Mouse (Mus musculus): ENCODE results near the gene Tyrobp. TPM values are rescaled to one million over a fixed set of nuclear protein-coding genes. Genes with fewer than 3 reads are reported as not detected.

Gene Tyrobp
- polyA plus RNA-seq, 1 experiment: not detected

DNA sequence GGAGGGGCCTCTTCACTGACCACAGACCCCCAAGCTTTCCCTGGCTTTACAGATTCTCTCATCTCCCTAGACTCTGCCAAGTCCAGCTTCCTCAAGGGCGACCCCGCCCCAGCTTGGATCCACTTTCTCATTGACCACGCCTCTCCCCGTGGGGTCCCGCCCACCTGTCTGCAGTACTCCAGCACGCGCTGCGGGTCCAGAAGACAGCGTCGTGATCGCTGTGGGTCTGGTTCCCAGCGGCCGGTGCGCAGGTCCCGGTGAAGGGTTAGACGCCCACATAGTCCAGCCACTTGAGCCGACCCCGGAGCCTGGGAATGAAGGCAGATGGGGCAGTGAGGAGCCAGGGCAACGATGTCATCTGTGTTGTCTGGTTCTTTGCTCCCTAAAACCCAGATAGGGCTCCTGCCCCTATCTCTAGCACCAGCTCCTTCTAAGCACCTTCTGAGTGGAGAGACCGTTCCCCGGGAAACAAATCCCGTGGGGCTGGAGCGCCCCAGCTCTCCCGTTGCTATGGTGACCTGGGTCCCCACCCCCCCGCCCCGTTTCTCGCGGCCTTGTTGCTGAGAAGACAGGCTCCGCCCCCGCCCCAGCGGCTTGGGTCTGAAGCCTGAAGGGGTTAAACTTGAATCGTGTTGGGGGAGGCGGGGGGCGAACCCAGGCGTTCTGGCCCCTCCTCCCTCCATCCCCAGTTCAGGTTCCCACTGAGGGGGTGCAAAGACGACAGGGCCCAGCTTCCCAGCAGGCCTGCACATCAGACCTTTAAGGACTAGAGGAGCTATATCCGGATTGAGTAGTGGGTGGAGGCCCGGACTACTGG, 30.8 kb downstream of the Tyrobp start:
- TF ChIP-seq GATA1 (IDR thresholded peaks at IDR 0.05; ENCODE audit: low read length): no peak

DNA sequence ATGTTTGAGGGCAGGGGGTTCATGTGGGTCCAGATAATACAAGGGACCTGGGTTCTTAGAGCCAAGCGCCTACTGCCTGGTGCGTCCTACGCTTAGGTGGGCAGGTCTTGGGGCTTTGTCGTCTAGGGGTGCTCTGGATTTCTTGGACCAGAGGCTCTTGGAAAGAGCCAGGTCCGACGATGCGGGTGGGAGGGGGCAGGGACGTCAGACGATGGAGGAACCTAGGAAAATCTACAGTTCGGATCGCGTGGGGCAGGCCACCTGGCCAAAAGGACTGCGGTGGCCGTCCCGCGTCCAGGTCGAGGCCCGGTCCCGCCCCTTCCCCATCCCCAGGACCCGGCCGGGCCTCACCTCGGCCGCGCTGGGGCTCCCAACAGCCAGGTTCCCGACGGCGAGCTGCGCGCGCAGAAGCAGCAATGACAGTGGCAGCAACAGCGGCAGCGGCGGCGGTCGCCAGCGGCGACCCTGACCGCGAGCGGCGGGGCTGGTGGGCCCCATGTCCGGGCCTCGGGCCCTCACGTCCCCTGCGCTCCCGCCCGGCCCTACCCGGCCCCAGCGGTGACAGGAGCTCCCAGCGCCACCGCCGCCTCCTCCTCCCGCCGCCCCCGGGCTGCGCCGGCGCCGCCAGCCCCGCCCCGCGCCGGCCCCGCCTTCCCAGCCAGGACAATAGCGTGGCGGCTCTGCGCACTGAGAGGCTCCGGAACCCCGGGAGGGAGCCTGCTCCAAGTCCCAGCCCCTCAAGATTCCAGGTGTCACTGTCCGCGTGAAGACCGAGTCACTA, 31.6 kb downstream of the Tyrobp start, which contains the start of gene Aplp1:
Gene Aplp1, minus strand, starts transcription at position 565 of the 781 bp plus-strand sequence.
- TF ChIP-seq GATA1 (IDR thresholded peaks at IDR 0.05; ENCODE audit: low read length): no peak

GRCm38 (mm10) chr7:30450241-30450640, 36.7 kb downstream of the Tyrobp start:
- TF ChIP-seq GATA1 (IDR thresholded peaks at IDR 0.05; ENCODE audit: low read length): no peak

GRCm38 (mm10) chr7:30453327-30453726, 39.8 kb downstream of the Tyrobp start:
- TF ChIP-seq GATA1 (IDR thresholded peaks at IDR 0.05; ENCODE audit: low read length): no peak

- TF ChIP-seq GATA1 (IDR thresholded peaks at IDR 0.05; ENCODE audit: low read length): no peak
Measured at GRCm38 (mm10) chr7:30453766-30454165, 40.2 kb downstream of the Tyrobp start.

GRCm38 (mm10) chr7:30454259-30454658, 40.7 kb downstream of the Tyrobp start:
- no peak for TF ChIP-seq GATA1 (IDR thresholded peaks at IDR 0.05; ENCODE audit: low read length)

DNA sequence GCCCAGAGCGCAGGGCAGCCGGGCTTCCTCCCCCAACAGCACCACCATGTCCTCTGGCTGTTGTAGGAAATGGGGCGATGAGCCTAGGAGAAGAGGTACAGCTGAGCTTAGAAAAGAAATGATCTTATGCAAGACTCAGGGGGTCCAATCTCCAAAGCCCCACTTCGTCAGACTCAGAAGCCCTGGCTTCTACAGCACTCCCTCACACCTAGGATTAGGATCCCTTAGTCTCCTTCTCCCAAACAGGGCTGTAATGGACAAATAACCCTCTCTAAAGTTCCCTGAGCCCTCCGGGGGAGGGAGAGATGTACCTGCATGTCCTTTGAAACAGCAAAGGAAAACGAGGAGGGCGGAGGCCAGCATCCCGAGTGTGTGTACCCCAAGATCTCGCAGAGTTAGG, 42.9 kb downstream of the Tyrobp start:
- TF ChIP-seq GATA1 (IDR thresholded peaks at IDR 0.05; ENCODE audit: low read length): no peak

GRCm38 (mm10) chr7:30456911-30457628, 43.5 kb downstream of the Tyrobp start:
- no peak for TF ChIP-seq GATA1 (IDR thresholded peaks at IDR 0.05; ENCODE audit: low read length)

DNA sequence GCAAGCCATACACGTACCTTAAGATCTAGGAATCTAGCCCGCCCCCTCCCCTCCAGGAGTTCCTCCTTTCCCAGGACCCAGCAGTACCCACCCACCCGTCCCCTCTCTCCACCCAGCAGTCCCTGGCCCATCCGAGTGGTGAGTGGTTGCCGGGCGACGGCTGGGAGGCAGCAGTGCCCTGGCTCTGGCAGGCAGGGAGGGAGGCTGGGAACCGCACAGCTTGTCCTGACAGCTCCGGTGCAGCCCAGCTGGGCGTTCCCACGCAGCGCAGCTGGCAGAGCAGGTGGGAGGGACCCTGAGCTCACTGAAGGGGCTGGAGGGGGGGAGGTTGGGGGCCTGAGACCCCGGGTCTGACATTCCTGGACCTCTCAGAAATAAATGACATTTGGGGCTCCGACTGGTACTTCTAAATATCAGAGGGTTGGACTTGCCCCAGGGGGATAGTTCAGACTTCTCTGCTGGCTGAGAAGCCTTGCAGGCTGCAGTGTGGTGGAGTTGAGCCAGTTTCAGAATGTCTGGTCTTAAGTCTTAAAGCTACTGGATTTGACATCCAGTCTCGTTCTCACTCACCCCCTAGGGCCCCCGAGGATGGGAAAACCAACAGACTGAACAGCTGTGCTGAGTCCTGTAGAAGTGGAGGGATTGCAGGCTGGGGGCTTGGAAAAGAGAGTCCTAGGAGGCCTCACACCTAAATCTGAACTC, 44.2 kb downstream of the Tyrobp start, which contains the start of the genes Kirrel2 and Nphs1:
Gene Kirrel2, minus strand, starts transcription at position 62 of the 702 bp plus-strand sequence.
Gene Nphs1, plus strand, starts transcription at position 687 of the 702 bp plus-strand sequence.
- TF ChIP-seq GATA1 (IDR thresholded peaks at IDR 0.05; ENCODE audit: low read length): no peak

GRCm38 (mm10) chr7:30459484-30459883, 45.9 kb downstream of the Tyrobp start:
- no peak for TF ChIP-seq GATA1 (IDR thresholded peaks at IDR 0.05; ENCODE audit: low read length)

DNA sequence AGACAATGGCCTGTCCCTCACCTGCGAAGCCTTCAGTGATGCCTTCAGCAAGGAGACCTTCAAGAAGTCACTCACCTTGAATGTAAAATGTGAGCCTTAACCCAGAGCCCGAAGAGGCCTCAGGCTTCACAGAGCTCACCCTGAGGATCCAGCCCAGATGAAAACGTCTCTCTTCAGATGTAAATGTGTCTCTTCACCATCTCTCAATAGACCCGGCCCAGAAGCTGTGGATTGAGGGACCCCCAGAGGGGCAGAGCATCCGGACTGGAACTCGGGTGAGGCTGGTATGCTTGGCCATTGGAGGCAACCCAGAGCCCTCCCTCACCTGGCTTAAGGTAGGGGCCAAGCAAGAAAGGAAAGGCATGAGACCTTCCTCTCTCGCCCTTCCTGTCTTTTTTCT, 50.0 kb downstream of the Tyrobp start:
- no peak for TF ChIP-seq GATA1 (IDR thresholded peaks at IDR 0.05; ENCODE audit: low read length)

DNA sequence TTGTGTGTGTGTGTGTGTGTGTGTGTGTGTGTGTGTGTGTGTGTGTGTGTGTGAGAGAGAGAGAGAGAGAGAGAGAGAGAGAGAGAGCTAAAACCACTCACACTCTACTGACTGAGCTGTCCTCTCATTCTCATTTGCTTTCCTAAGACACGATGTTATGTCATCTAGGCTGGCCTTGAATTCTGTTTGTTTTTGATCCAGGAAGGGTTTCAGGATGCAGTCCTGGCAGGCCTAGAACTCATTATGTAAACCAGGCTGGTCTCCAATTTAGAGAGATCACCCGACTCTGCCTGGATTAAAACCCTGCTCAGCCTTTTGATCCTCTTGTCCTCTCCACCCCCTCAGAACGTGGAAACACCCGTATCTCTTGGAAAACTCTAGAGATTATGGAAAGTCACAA, 50.4 kb downstream of the Tyrobp start:
- no peak for TF ChIP-seq GATA1 (IDR thresholded peaks at IDR 0.05; ENCODE audit: low read length)

- no peak for TF ChIP-seq GATA1 (IDR thresholded peaks at IDR 0.05; ENCODE audit: low read length)
Measured at GRCm38 (mm10) chr7:30464816-30465300, 51.3 kb downstream of the Tyrobp start.

Other genes with a start within 250 kb of the Tyrobp start
- 8.2 and 19.8 TPM in 2 replicates for gene Zfp146, start 244.0 kb upstream of the Tyrobp start, polyA plus RNA-seq (2012)
- 8.3 and 9.2 TPM in 2 replicates for gene Cox7a1, start 229.6 kb upstream of the Tyrobp start, polyA plus RNA-seq (2012)
- 142 and 154 TPM in 2 replicates for gene Capns1, start 214.9 kb upstream of the Tyrobp start, polyA plus RNA-seq (2012)
- gene Polr2i, start 181.8 kb upstream of the Tyrobp start, polyA plus RNA-seq (2012): 126 and 136 TPM in 2 replicates
- gene Tbcb, start 181.5 kb upstream of the Tyrobp start, polyA plus RNA-seq (2012): 68.1 and 70.9 TPM in 2 replicates
- 0.15 TPM in 1 of 2 replicates, not detected in the other for gene Ovol3, start 178.0 kb upstream of the Tyrobp start, polyA plus RNA-seq (2012)
- gene Thap8, start 133.7 kb upstream of the Tyrobp start, polyA plus RNA-seq (2012): 0.12 and 0.26 TPM in 2 replicates
- gene Wdr62, start 133.3 kb upstream of the Tyrobp start, polyA plus RNA-seq (2012): 40.6 and 75.2 TPM in 2 replicates
- 0.24 TPM in 1 of 2 replicates, not detected in the other for gene Clip3, start 122.0 kb upstream of the Tyrobp start, polyA plus RNA-seq (2012)
- 59.9 and 74.5 TPM in 2 replicates for gene Alkbh6, start 105.0 kb upstream of the Tyrobp start, polyA plus RNA-seq (2012)
- gene Syne4, start 99.0 kb upstream of the Tyrobp start, polyA plus RNA-seq (2012): 7.1 and 8.8 TPM in 2 replicates
- 0.39 and 0.44 TPM in 2 replicates for gene E130208F15Rik, start 92.0 kb upstream of the Tyrobp start, polyA plus RNA-seq (2012)
- gene Sdhaf1, start 89.9 kb upstream of the Tyrobp start, polyA plus RNA-seq (2012): 23.4 and 30.5 TPM in 2 replicates
- gene Lrfn3, start 51.0 kb upstream of the Tyrobp start, polyA plus RNA-seq (2012): not detected in 2 replicates
- not detected in 2 replicates for gene Hcst, start 6.1 kb downstream of the Tyrobp start, polyA plus RNA-seq (2012)
- 0.12 and 0.16 TPM in 2 replicates for gene Nfkbid, start 8.0 kb downstream of the Tyrobp start, polyA plus RNA-seq (2012)
- not detected in 2 replicates for gene Aplp1, start 31.8 kb downstream of the Tyrobp start, polyA plus RNA-seq (2012)
- not detected in 2 replicates for gene Kirrel2, start 43.9 kb downstream of the Tyrobp start, polyA plus RNA-seq (2012)
- gene Nphs1, start 44.6 kb downstream of the Tyrobp start, polyA plus RNA-seq (2012): not detected in 2 replicates
- not detected in 2 replicates for gene Prodh2, start 79.9 kb downstream of the Tyrobp start, polyA plus RNA-seq (2012)
- 70.2 and 78.5 TPM in 2 replicates for gene Arhgap33, start 121.3 kb downstream of the Tyrobp start, polyA plus RNA-seq (2012)
- 17.1 and 19.6 TPM in 2 replicates for gene Hspb6, start 138.4 kb downstream of the Tyrobp start, polyA plus RNA-seq (2012)
- 32.5 and 41.8 TPM in 2 replicates for gene Proser3, start 138.5 kb downstream of the Tyrobp start, polyA plus RNA-seq (2012)
- 145 and 158 TPM in 2 replicates for gene Lin37, start 146.1 kb downstream of the Tyrobp start, polyA plus RNA-seq (2012)
- 85.2 and 111 TPM in 2 replicates for gene U2af1l4, start 149.5 kb downstream of the Tyrobp start, polyA plus RNA-seq (2012)
- gene Gm49396, start 149.6 kb downstream of the Tyrobp start, polyA plus RNA-seq (2012): 2.4 and 5.3 TPM in 2 replicates
- 49.9 and 57.2 TPM in 2 replicates for gene Psenen, start 149.9 kb downstream of the Tyrobp start, polyA plus RNA-seq (2012)
- gene Igflr1, start 151.7 kb downstream of the Tyrobp start, polyA plus RNA-seq (2012): 3.7 and 8.3 TPM in 2 replicates
- 137 and 147 TPM in 2 replicates for gene Kmt2b, start 175.0 kb downstream of the Tyrobp start, polyA plus RNA-seq (2012)
- 0.31 and 0.49 TPM in 2 replicates for gene Zbtb32, start 185.1 kb downstream of the Tyrobp start, polyA plus RNA-seq (2012)
- 1.4 and 2.7 TPM in 2 replicates for gene Upk1a, start 199.1 kb downstream of the Tyrobp start, polyA plus RNA-seq (2012)
- gene Cox6b1, start 212.4 kb downstream of the Tyrobp start, polyA plus RNA-seq (2012): 98.1 and 264 TPM in 2 replicates
- not detected in 2 replicates for gene Etv2, start 222.1 kb downstream of the Tyrobp start, polyA plus RNA-seq (2012)
- 415 and 519 TPM in 2 replicates for gene Rbm42, start 236.6 kb downstream of the Tyrobp start, polyA plus RNA-seq (2012)